Mouse (Mus musculus) hindbrain, embryonic 16.5 days (tissue): Measurements from ENCODE around the gene Tmem145. TPM values are rescaled to one million over a fixed set of nuclear protein-coding genes. Genes with fewer than 3 reads are reported as not detected.

Source experiments
- ATAC-seq: fragments of 200-750 bp; cut with Nextera tagmentation; 2 replicates; pipeline ENCODE4 v1.8.0; 2017; ENCODE audit warnings: moderate TSS enrichment, moderate library complexity
- H3K27ac ChIP-seq: fragments of 300-500 bp; sonication (generic); 2 replicates; pipeline ENCODE4 v1.5.1; 2014; ENCODE audit warnings: low read depth, mild to moderate bottlenecking, control low read depth, low read length, moderate library complexity
- H3K27me3 ChIP-seq: fragments of 300-500 bp; sonication (generic); replicated peaks from 2 replicates; pipeline ENCODE4 v1.6.1; 2014; ENCODE audit warnings: low read length; ENCODE audit not compliant: control insufficient read depth, insufficient read depth
- H3K36me3 ChIP-seq: fragments of 300-500 bp; sonication (generic); 2 replicates; pipeline ENCODE4 v1.6.1; 2014; ENCODE audit warnings: mild to moderate bottlenecking, low read length, moderate library complexity, mixed read lengths; ENCODE audit not compliant: control insufficient read depth, insufficient read depth
- H3K4me1 ChIP-seq: fragments of 300-500 bp; sonication (generic); 2 replicates; pipeline ENCODE4 v1.6.1; 2014; ENCODE audit warnings: low read depth, low read length; ENCODE audit not compliant: control insufficient read depth, insufficient read depth
- H3K4me2 ChIP-seq: fragments of 300-500 bp; sonication (generic); 2 replicates; pipeline ENCODE4 v1.6.1; 2014; ENCODE audit warnings: mild to moderate bottlenecking, low read length, control low read depth, moderate library complexity
- H3K4me3 ChIP-seq: fragments of 300-500 bp; sonication (generic); 2 replicates; pipeline ENCODE4 v1.5.1; 2014; ENCODE audit warnings: mild to moderate bottlenecking, low read length, control low read depth, moderate library complexity
- H3K9ac ChIP-seq: fragments of 300-500 bp; sonication (generic); 2 replicates; pipeline ENCODE4 v1.6.1; 2014; ENCODE audit warnings: low read depth, mild to moderate bottlenecking, control low read depth, low read length, moderate library complexity
- H3K9me3 ChIP-seq: fragments of 300-500 bp; sonication (generic); 2 replicates; pipeline ENCODE4 v1.6.1; 2014; ENCODE audit warnings: mild to moderate bottlenecking, low read length, moderate library complexity; ENCODE audit not compliant: control insufficient read depth
- WGBS: fragments of 180-500 bp; shearing (Covaris S2); extraction: QIAGEN DNeasy Blood & Tissue Kit; methylation state at CpG from one replicate; pipeline ENCODE4 v1.1.7; 2014; 5-methylcytosine and 5-hydroxymethylcytosine counted together
- polyA plus RNA-seq: library from polyadenylated mRNA; unstranded; fragments of >200 nt; fragmentation: Nextera tagmentation; extraction: Ambion mirVana; gene quantifications from 2 replicates; pipeline ENCODE4 v1.2.1, GENCODE M21; 2015

Tmem145 gene
- polyA plus RNA-seq, 1 experiment from 2014 or later, result 78.7 TPM

DNA sequence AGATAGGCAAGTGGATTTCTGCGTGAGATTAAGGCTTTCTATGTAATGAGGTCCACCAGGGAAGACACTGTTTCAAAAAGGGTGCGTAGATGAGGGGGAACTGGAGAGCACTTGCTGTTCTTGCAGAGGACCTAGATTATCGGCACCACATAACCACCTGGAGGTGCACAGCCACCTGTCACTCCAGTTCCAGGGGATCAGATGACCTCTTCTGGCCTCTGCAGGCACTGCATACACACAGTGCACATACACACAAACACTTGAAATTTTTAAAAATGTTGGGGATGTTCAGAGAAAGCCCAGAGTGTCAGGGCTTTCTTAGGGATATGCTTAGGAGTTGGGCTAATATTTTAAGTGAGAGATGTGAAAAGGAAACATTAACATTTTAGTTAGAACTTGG lies 16.0 kb upstream of the Tmem145 start:
- H3K9ac ChIP-seq, result no peak overlapping the region
- H3K4me1 ChIP-seq, result peaks cover 2% of the 10 kb centered on the region
- no peak for ATAC-seq
- no peak overlapping the region for H3K27ac ChIP-seq
- 93% methylated on average over 3 of the region's 3 CpGs for WGBS
- H3K4me2 ChIP-seq, result no peak overlapping the region
- no peaks in the 10 kb centered on the region for H3K9me3 ChIP-seq
- no peaks in the 10 kb centered on the region for H3K27me3 ChIP-seq
- H3K4me3 ChIP-seq, result no peak overlapping the region
- H3K36me3 ChIP-seq, result peaks cover 75% of the 10 kb centered on the region

DNA sequence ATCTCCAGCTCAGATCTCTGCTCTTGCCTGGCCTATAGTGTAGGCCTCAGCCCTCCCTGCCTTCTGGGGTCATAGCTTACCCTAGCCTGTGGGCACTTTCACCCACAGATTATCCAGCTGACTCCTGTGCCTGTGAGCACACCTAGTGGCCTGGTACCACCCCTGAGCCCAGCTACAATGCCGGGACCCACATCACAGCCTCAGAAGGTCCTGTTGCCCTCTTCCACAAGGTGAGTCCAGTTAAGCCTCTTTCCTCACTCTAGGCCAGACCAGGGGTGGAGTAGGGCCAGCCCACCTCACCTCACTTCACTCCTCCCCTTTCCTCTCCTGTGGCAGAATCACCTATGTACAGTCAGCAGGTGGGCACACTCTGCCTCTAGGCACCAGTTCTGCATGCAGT lies 15.4 kb upstream of the Tmem145 start:
- Histone ChIP-seq H3K9ac (no peak overlapping the region), H3K27ac (no peak overlapping the region), H3K4me2 (no peak overlapping the region), H3K27me3 (no peaks in the 10 kb centered on the region), H3K36me3 (peaks cover 75% of the 10 kb centered on the region), H3K9me3 (no peaks in the 10 kb centered on the region), H3K4me1 (peaks cover 5% of the 10 kb centered on the region), H3K4me3 (no peak overlapping the region)
- 100% methylated on average over 1 of the region's 1 CpGs for WGBS
- ATAC-seq, result peak; percentile 5; the same call in 1 of the 2 replicates

DNA sequence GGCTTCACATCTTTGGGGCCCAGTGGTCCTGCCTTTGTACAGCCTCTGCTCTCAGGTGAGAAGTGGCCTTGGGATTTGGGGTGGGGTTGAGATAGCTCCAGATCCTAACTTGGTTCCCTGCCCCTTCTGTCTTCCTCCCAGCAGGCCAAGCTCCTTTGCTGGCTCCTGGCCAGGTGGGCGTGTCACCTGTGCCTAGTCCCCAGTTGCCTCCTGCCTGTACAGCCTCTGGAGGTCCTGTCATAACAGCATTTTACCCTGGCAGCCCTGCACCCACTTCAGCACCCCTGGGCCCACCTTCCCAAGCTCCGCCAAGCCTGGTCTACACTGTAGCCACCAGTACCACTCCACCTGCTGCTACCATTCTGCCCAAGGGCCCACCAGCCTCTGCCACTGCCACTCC lies 15.0 kb upstream of the Tmem145 start:
- Histone ChIP-seq H3K4me1 (peaks cover 9% of the 10 kb centered on the region), H3K9ac (no peak overlapping the region), H3K9me3 (no peaks in the 10 kb centered on the region), H3K27ac (no peak overlapping the region; the same call in 1 of the 2 replicates), H3K27me3 (no peaks in the 10 kb centered on the region), H3K36me3 (peaks cover 75% of the 10 kb centered on the region), H3K4me2 (no peak overlapping the region), H3K4me3 (no peak overlapping the region)
- WGBS, result 83% methylated on average over 2 of the region's 2 CpGs
- ATAC-seq, result no peak

DNA sequence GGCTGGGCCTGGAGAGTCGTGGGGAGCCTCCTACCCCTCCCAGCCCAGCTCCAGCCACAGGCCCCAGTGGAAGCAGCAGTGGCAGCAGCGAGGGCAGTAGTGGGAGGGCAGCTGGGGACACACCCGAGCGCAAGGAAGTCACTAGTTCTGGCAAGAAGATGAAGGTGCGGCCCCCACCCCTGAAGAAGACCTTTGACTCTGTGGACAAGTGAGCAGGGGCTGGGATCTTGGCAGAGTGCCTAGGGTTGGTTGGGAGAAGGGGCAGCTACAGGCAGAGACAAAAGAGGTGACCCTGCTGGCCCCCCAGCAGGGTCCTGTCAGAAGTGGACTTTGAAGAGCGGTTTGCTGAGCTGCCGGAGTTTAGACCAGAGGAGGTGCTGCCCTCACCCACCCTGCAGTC lies 13.8 kb upstream of the Tmem145 start:
- ATAC-seq, result no peak
- no peak overlapping the region for H3K27ac ChIP-seq
- WGBS, result 54% methylated on average over 7 of the region's 7 CpGs

DNA sequence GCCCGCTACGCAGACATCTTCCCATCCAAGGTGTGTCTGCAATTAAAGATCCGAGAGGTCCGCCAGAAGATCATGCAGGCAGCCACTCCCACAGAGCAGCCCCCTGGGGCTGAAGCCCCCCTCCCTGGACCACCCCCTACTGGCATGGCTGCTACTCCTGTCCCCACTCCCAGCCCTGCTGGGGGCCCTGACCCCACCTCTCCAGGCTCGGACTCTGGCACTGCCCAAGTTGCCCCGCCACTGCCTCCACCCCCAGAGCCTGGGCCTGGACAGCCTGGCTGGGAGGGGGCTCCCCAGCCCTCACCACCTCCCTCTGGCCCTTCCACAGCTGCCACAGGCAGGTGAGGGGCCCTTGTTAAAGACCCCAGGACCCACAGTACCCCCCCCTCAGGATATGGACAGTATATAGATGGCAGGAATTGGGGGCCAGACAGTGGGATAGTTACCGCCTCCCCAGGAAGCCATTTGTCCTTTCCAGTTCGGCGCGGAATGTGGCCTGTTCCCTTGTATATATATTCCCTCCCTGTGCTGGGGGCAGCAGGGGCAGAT lies 12.6 kb upstream of the Tmem145 start:
- Histone ChIP-seq H3K36me3 (peaks cover 53% of the 10 kb centered on the region), H3K9me3 (no peaks in the 10 kb centered on the region), H3K4me2 (no peak overlapping the region), H3K9ac (no peak overlapping the region), H3K27ac (peak overlapping the region; percentile 37; the same call in 1 of the 2 replicates), H3K4me1 (peaks cover 16% of the 10 kb centered on the region), H3K27me3 (no peaks in the 10 kb centered on the region), H3K4me3 (no peak overlapping the region)
- 75% methylated on average over 9 of the region's 10 CpGs for WGBS
- ATAC-seq, result no peak

More for the DNA sequence above, 13.8 kb upstream of the Tmem145 start:
- Histone ChIP-seq H3K36me3 (peaks cover 63% of the 10 kb centered on the region), H3K9me3 (no peaks in the 10 kb centered on the region), H3K27me3 (no peaks in the 10 kb centered on the region), H3K4me2 (no peak overlapping the region), H3K9ac (no peak overlapping the region), H3K4me1 (peaks cover 16% of the 10 kb centered on the region), H3K4me3 (no peak overlapping the region)

DNA sequence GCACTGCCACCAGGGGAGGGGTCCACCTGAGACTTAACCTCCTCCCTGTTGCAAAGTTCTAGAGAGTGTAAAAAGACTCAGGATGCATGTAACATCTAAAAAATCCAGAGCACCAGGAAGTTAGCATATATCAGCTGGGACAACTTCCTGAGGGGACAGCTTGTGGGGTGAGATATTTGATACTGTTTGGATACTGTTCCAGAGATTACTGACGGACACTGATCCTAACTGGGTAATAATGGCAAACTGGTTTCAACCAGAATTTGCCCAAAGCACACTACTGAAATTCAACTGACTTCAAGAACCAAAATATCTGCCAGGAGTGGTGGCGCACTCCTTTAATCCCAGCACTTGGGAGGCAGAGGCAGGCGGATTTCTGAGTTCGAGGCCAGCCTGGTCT lies 11.4 kb upstream of the Tmem145 start:
- no peaks in the 10 kb centered on the region for H3K9me3 ChIP-seq
- no peak overlapping the region for H3K27ac ChIP-seq
- H3K4me3 ChIP-seq, result no peak overlapping the region
- H3K4me2 ChIP-seq, result no peak overlapping the region
- no peak overlapping the region for H3K9ac ChIP-seq
- no peak for ATAC-seq
- WGBS, result 90% methylated on average over 4 of the region's 4 CpGs
- H3K4me1 ChIP-seq, result peaks cover 16% of the 10 kb centered on the region
- H3K27me3 ChIP-seq, result no peaks in the 10 kb centered on the region
- peaks cover 41% of the 10 kb centered on the region for H3K36me3 ChIP-seq

DNA sequence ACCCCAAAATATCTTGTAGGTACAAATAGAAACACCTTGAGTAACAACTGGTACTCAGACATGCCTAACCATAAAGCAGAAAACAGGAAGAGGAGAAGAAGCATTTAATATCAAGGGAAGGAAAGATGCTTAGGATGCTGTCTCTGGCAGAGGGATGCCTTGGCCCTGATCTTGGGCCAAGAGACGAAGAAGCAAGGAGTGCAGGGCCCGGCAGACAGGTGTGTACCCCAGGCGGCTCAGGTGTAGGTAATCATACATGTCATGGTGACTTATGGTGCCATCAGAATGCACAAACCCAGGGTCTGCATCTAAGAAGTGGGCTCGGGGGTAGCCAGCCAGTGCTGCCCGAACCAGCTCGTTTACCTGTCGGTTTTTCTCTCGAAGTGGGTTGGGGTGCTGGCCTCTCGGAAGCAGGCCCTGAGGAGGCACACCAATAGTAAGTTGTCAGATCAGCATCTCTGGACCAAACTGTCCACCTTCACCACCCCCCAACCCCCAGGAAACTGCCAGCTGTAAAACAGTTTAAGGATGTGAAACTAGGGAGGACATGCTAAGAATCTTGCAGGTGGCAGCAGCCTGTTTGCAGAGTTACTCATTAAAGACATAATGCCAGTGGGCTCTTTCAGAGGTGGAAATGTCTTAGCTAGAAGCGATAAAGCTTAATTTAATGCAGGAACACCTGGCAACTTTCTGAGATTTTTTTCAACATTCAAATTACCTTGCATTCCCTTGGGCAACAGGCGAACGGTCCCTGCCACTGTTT lies 10.8 kb upstream of the Tmem145 start:
- peaks cover 16% of the 10 kb centered on the region for H3K4me1 ChIP-seq
- WGBS, result 90% methylated on average over 12 of the region's 12 CpGs
- no peak overlapping the region; the same call in 1 of the 2 replicates for H3K27ac ChIP-seq
- H3K4me2 ChIP-seq, result no peak overlapping the region
- no peak overlapping the region for H3K9ac ChIP-seq
- H3K4me3 ChIP-seq, result no peak overlapping the region
- no peaks in the 10 kb centered on the region for H3K27me3 ChIP-seq
- no peaks in the 10 kb centered on the region for H3K9me3 ChIP-seq
- H3K36me3 ChIP-seq, result peaks cover 35% of the 10 kb centered on the region
- ATAC-seq, result no peak

DNA sequence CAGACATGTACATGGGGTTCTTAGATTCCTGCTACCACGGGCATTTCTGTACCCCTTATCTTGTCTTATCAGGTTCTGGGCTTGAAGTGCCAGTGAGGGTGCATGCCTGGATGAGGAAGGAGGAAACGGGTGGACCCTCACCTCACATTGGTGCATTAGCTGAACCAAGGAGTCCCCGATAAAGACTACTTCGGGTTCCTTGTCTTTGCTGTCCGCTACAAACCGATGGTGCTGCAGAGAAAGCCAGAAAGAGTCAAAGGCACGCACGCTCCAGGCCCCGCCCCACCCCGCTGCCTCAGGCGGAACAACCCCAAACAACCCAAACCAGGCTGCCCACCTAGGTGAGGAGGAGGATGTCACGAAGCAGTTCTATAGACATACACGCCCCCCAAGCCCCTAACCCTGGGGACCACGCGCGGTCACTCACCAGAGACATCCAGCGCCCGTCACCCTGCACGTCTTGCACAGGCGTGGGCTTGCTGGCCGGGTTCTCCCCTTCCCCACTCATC lies 8.9 kb upstream of the Tmem145 start:
- Histone ChIP-seq H3K27me3 (no peaks in the 10 kb centered on the region), H3K4me2 (peak overlapping the region; percentile 73), H3K9ac (peak overlapping the region; percentile 84), H3K9me3 (no peaks in the 10 kb centered on the region), H3K4me1 (peaks cover 16% of the 10 kb centered on the region), H3K36me3 (peaks cover 20% of the 10 kb centered on the region), H3K4me3 (peak overlapping the region; percentile 81), H3K27ac (peak overlapping the region; percentile 97)
- peak; percentile 40 for ATAC-seq
- WGBS, result 1% methylated on average over 21 of the region's 21 CpGs

DNA sequence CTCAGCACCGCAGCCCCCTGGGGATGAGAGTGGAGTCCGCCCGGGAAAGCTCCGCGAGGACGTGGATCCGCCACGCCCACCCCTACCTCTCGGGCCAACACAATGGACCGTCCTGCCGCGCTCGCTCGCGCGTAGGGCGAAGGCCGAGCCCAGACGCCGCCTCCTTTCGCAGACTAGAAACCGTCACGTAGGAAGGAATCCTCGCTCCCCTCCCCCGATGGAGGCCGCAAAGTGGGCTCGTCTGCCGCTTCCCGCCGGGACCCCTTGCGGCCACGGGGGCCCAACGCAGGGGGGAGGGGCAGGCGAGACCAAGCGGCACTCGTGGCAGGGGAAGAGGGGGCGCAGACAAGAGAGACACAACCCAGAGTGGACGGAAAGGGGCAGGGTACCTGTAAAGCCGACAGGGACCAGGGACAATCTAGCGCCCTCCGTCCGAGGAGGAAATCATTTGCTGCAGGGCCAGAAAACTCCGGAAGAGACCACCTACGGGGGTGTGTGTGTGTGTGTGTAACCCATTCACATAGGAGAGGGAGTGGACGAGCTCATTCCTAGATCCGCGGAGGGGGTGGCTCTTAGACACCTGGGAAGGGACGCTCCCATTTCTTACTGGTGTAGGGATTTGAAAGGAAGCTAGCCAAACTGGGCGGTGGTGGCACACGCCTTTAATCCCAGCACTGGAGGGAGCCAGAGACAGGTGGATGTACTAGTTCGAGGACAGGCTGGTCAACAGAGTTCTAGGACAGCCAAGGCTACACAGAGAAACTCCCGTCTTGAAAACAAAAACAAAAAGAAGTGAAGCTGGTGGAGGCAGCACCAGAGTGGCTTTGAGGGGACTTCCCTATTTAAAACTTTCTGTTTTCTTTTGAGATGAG lies 8.2 kb upstream of the Tmem145 start, which contains the start of gene Pafah1b3:
Gene Pafah1b3, minus strand, starts transcription at position 533 of the 872 bp plus-strand sequence.
- Histone ChIP-seq H3K4me1 (peaks cover 16% of the 10 kb centered on the region), H3K36me3 (peaks cover 20% of the 10 kb centered on the region), H3K9me3 (no peaks in the 10 kb centered on the region), H3K27ac (peak within 1 kb of the TSS; percentile 97), H3K4me2 (peak within 1 kb of the TSS; percentile 73), H3K9ac (peak within 1 kb of the TSS; percentile 84), H3K27me3 (no peaks in the 10 kb centered on the region), H3K4me3 (peak within 1 kb of the TSS; percentile 81)
- under 1% methylated on average over 50 of the region's 52 CpGs for WGBS
- peak; percentile 91 for ATAC-seq
